Mouse (Mus musculus) stomach, embryonic 16.5 days (tissue): Measurements from ENCODE around the gene Amigo1. TPM values are rescaled to one million over a fixed set of nuclear protein-coding genes. Genes with fewer than 3 reads are reported as not detected.
A peak's percentile ranks its signal among the peaks of the same experiment; 100 is the strongest.

Experiments
- ATAC-seq: fragments of 200-750 bp; cut with Nextera tagmentation; 2 replicates; pipeline ENCODE4 v1.8.0; 2017; ENCODE audit warnings: moderate number of reproducible peaks, moderate TSS enrichment; ENCODE audit not compliant: insufficient read depth, low FRiP score
- H3K27ac ChIP-seq: fragments of 300-500 bp; sonication (generic); 2 replicates; pipeline ENCODE4 v1.5.1; 2014; ENCODE audit warnings: low read length
- H3K27me3 ChIP-seq: fragments of 300-500 bp; sonication (generic); 2 replicates; pipeline ENCODE4 v1.6.1; 2014; ENCODE audit warnings: low read length, control low read depth, mixed read lengths; ENCODE audit not compliant: control insufficient read depth, insufficient read depth
- H3K36me3 ChIP-seq: fragments of 300-500 bp; sonication (generic); 2 replicates; pipeline ENCODE4 v1.6.1; 2014; ENCODE audit warnings: low read length; ENCODE audit not compliant: control insufficient read depth, insufficient read depth
- H3K4me1 ChIP-seq: fragments of 300-500 bp; sonication (generic); 2 replicates; pipeline ENCODE4 v1.6.1; 2014; ENCODE audit warnings: low read length, control low read depth, mixed read lengths; ENCODE audit not compliant: control insufficient read depth, insufficient read depth
- H3K4me2 ChIP-seq: fragments of 300-500 bp; sonication (generic); 2 replicates; pipeline ENCODE4 v1.6.1; 2014; ENCODE audit warnings: low read depth, low read length, mixed read lengths
- H3K4me3 ChIP-seq: fragments of 300-500 bp; sonication (generic); replicated peaks from 2 replicates; pipeline ENCODE4 v1.5.1; 2014; ENCODE audit warnings: mild to moderate bottlenecking, low read length
- H3K9ac ChIP-seq: fragments of 300-500 bp; sonication (generic); 2 replicates; pipeline ENCODE4 v1.6.1; 2014; ENCODE audit warnings: low read length
- H3K9me3 ChIP-seq: fragments of 300-500 bp; sonication (generic); replicated peaks from 2 replicates; pipeline ENCODE4 v1.6.1; 2016; ENCODE audit warnings: low read length, control low read depth; ENCODE audit not compliant: control insufficient read depth
- WGBS: fragments of 180-500 bp; shearing (Covaris S2); extraction: QIAGEN DNeasy Blood & Tissue Kit; methylation state at CpG from one replicate; pipeline ENCODE4 v1.1.7; 2014; 5-methylcytosine and 5-hydroxymethylcytosine counted together
- polyA plus RNA-seq: library from polyadenylated mRNA; unstranded; fragments of >200 nt; fragmentation: Nextera tagmentation; extraction: Ambion mirVana; gene quantifications from 2 replicates; pipeline ENCODE4 v1.2.1, GENCODE M21; 2015

Gene Amigo1
- polyA plus RNA-seq, 1 experiment from 2014 or later, result 3.1 TPM

- Histone ChIP-seq H3K4me3 (no peak overlapping the region), H3K9me3 (no peaks in the 10 kb centered on the region), H3K27ac (peak overlapping the region; percentile 38; the same call in 1 of the 2 replicates), H3K9ac (no peak overlapping the region), H3K4me1 (peaks cover 9% of the 10 kb centered on the region; the same call in 1 of the 2 replicates), H3K4me2 (no peak overlapping the region), H3K27me3 (no peaks in the 10 kb centered on the region), H3K36me3 (no peaks in the 10 kb centered on the region)
- peak; percentile 84 for ATAC-seq
- 42% methylated on average over 7 of the region's 7 CpGs for WGBS
Observed at GRCm38 (mm10) chr3:108178756-108179715, 7.1 kb upstream of the Amigo1 start.

DNA sequence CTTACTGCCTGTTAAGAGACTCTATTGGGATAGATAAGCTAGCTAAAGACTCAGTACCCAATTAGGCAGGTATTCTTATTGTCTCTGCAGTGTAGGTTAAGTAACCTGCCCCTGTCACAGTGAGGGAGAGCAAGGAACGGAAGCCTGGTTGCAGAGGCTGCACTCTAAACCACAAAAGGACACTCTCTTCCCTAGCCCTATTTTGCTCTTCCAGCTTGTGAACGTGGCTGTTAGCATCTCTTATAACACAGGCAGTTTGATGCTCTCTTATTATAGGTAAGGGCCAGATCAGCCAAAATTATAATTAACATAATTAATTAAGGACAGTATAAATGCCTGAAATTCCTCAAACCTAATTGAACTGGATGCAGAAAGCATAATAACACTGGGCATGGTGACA lies 5.6 kb upstream of the Amigo1 start:
- H3K27ac ChIP-seq, result no peak overlapping the region
- H3K9ac ChIP-seq, result no peak overlapping the region
- no peaks in the 10 kb centered on the region for H3K36me3 ChIP-seq
- WGBS, result 50% methylated on average over 2 of the region's 2 CpGs
- no peak for ATAC-seq
- H3K27me3 ChIP-seq, result no peaks in the 10 kb centered on the region
- H3K4me2 ChIP-seq, result no peak overlapping the region
- peaks cover 9% of the 10 kb centered on the region; the same call in 1 of the 2 replicates for H3K4me1 ChIP-seq
- H3K9me3 ChIP-seq, result no peaks in the 10 kb centered on the region
- H3K4me3 ChIP-seq, result no peak overlapping the region

GRCm38 (mm10) chr3:108184742-108185141 lies 1.4 kb upstream of the Amigo1 start:
- no peak for ATAC-seq
- no peak overlapping the region for H3K4me3 ChIP-seq
- no peaks in the 10 kb centered on the region for H3K36me3 ChIP-seq
- no peaks in the 10 kb centered on the region for H3K27me3 ChIP-seq
- WGBS, result 85% methylated on average over 3 of the region's 3 CpGs
- no peak overlapping the region for H3K9ac ChIP-seq
- H3K4me1 ChIP-seq, result peaks cover 4% of the 10 kb centered on the region
- no peak overlapping the region for H3K27ac ChIP-seq
- H3K9me3 ChIP-seq, result no peaks in the 10 kb centered on the region
- H3K4me2 ChIP-seq, result no peak overlapping the region

DNA sequence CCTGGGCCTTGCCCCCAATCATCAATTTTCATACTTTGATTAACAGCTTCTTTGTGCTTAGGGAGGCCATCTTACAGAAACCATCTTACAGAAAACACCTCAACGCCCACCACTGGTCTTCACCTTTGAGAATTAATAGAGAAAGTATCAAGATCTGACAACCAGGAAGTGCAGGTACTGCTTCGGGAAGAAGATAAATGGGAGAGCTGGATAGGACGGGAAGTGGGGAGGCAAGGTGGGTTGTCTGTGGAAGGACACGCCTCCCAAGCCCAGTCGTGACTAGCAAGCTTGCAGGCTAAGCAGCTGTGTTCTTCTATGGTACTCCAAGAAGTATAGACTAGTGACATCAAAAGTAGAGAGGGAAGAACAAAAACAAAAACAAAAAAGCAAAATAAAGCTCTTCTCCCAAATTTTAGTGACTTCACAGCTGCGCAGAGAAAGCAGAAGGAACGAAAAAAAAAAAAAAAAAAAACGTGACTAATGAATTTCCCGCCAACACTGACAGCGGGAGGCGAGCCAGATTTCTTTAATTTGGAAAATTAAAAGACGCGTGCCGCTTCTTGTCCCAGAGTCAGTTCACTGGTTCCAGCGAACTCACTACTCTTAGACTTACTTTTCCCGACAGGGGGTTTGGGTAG lies 556 bp upstream of the Amigo1 start:
- Histone ChIP-seq H3K4me2 (peak overlapping the region; percentile 95), H3K27ac (no peak overlapping the region), H3K4me3 (peak overlapping the region; percentile 66), H3K27me3 (no peaks in the 10 kb centered on the region), H3K9ac (peak overlapping the region; percentile 85), H3K36me3 (no peaks in the 10 kb centered on the region), H3K4me1 (peaks cover 8% of the 10 kb centered on the region), H3K9me3 (no peaks in the 10 kb centered on the region)
- ATAC-seq, result peak; percentile 44; the same call in 1 of the 2 replicates
- 2% methylated on average over 16 of the region's 16 CpGs for WGBS

DNA sequence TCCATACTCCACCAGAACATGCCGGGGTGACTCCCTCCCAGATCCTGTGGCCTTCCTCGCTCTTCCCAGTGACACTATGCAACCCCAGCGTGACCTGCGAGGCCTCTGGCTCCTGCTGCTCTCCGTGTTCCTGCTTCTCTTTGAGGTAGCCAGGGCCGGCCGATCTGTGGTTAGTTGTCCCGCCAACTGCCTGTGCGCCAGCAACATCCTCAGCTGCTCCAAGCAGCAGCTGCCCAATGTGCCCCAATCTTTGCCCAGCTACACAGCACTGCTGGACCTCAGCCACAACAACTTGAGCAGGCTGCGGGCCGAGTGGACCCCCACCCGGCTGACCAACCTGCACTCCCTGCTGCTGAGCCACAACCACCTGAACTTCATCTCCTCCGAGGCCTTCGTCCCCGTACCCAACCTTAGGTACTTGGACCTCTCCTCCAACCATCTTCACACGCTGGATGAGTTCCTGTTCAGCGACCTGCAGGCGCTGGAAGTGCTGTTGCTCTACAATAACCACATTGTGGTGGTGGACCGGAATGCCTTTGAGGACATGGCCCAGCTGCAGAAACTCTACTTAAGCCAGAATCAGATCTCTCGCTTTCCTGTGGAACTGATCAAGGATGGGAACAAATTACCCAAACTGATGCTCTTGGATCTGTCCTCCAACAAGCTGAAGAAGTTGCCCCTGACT lies 1.1 kb downstream of the Amigo1 start:
- Histone ChIP-seq H3K27ac (no peak overlapping the region), H3K4me3 (no peak overlapping the region), H3K36me3 (no peaks in the 10 kb centered on the region), H3K9ac (no peak overlapping the region), H3K4me2 (no peak overlapping the region), H3K4me1 (peaks cover 8% of the 10 kb centered on the region), H3K9me3 (no peaks in the 10 kb centered on the region), H3K27me3 (no peaks in the 10 kb centered on the region)
- no peak for ATAC-seq
- 70% methylated on average over 20 of the region's 20 CpGs for WGBS

DNA sequence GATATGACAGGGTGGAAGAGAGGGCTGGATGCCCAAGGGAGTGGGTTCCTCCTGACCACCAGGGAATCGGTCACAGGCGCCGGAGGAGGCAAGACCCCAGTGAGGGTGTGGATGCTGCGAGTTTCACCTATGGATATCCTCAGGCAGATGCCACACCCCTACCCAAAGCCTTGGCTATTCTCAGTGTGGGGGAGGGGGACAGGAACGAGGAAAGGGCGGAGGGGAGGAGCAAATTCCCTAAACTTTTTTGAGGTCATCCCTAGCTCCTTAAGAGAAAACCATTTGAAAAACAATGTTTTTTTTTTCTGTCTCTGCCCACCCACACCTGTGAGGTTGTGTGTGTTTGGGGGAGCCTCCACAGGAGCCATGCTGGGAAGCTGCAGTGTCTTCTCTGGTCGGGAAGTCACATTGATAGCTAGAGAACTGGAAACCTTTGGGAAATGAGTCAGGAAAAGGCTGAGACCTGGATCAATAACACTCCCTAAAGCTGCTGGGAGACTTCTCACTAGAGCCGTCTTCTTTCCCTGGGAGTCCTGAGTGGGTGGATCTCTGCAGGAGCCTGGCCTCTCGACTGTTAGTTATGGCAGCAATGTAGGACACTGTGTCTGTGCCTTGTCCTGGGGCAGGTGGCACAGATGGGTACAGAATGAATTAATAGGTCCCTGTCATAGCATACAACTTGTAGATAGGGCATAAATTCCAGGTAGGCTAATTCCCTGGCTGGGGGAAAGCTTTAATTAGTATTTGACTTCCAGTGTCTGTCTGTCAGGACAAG lies 2.8 kb downstream of the Amigo1 start:
- H3K9me3 ChIP-seq, result no peaks in the 10 kb centered on the region
- H3K4me2 ChIP-seq, result no peak overlapping the region
- WGBS, result 71% methylated on average over 9 of the region's 9 CpGs

GRCm38 (mm10) chr3:108189897-108190296 lies 3.8 kb downstream of the Amigo1 start:
- H3K27me3 ChIP-seq, result no peaks in the 10 kb centered on the region
- peak overlapping the region; percentile 51 for H3K9ac ChIP-seq
- H3K27ac ChIP-seq, result no peak overlapping the region
- no peaks in the 10 kb centered on the region for H3K9me3 ChIP-seq
- H3K4me1 ChIP-seq, result peaks cover 8% of the 10 kb centered on the region
- whole genome bisulfite sequencing, result 28% methylated on average over 5 of the region's 5 CpGs
- no peak for ATAC-seq
- peak overlapping the region; percentile 35; the same call in 1 of the 2 replicates for H3K4me2 ChIP-seq
- H3K4me3 ChIP-seq, result no peak overlapping the region
- H3K36me3 ChIP-seq, result no peaks in the 10 kb centered on the region

More for the DNA sequence above, 2.8 kb downstream of the Amigo1 start:
- H3K4me3 ChIP-seq, result no peak overlapping the region
- peaks cover 8% of the 10 kb centered on the region for H3K4me1 ChIP-seq
- ATAC-seq, result no peak
- no peak overlapping the region for H3K27ac ChIP-seq
- no peaks in the 10 kb centered on the region for H3K27me3 ChIP-seq
- H3K36me3 ChIP-seq, result no peaks in the 10 kb centered on the region
- H3K9ac ChIP-seq, result no peak overlapping the region

DNA sequence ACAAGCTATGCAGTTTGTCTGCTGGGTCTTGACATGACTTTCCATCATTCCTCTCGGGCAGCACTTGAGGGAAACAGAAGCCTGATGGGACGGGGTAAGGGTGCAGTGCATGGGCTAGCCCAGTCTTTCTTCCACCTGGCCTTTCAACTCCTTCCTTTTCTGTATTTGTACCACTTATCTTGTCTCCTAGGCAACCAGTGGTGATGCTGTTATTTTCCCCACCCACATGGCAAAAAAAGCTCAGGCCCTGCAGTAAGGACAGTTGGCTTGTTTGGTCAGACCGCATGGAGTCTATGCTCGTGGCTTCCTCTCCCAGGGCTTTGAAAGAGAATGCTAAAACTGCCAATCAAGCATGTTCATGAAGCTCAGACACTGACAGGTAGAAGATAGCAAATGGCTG lies 7.6 kb downstream of the Amigo1 start:
- Histone ChIP-seq H3K4me2 (no peak overlapping the region), H3K27ac (no peak overlapping the region), H3K9me3 (no peaks in the 10 kb centered on the region), H3K4me3 (no peak overlapping the region), H3K27me3 (no peaks in the 10 kb centered on the region), H3K9ac (no peak overlapping the region), H3K4me1 (peaks cover 19% of the 10 kb centered on the region), H3K36me3 (no peaks in the 10 kb centered on the region)
- ATAC-seq, result no peak
- WGBS, result 45% methylated on average over 4 of the region's 4 CpGs
